Mouse (Mus musculus) limb, embryonic 13.5 days (tissue): ENCODE measurements around the gene Slc9a5. TPM values are rescaled to one million over a fixed set of nuclear protein-coding genes. Genes with fewer than 3 reads are reported as not detected.

Experiments
- ATAC-seq: fragments of 200-750 bp; cut with Nextera tagmentation; 2 replicates; pipeline ENCODE4 v1.8.0; 2017; ENCODE audit warnings: low read depth, moderate number of reproducible peaks, moderate TSS enrichment; ENCODE audit not compliant: low FRiP score
- H3K27ac ChIP-seq: fragments of 300-500 bp; sonication (generic); 2 replicates; pipeline ENCODE4 v1.5.1; 2015; ENCODE audit warnings: inconsistent platforms, mild to moderate bottlenecking, moderate library complexity
- H3K27me3 ChIP-seq: fragments of 300-500 bp; sonication (generic); 2 replicates; pipeline ENCODE4 v1.6.1; 2015; ENCODE audit warnings: mild to moderate bottlenecking, inconsistent platforms
- H3K36me3 ChIP-seq: fragments of 300-500 bp; sonication (generic); 2 replicates; pipeline ENCODE4 v1.6.1; 2015; ENCODE audit warnings: inconsistent platforms, mild to moderate bottlenecking, moderate library complexity
- H3K4me1 ChIP-seq: fragments of 300-500 bp; sonication (generic); 2 replicates; pipeline ENCODE4 v1.6.1; 2015; ENCODE audit warnings: inconsistent platforms
- H3K4me2 ChIP-seq: fragments of 300-500 bp; sonication (generic); replicated peaks from 2 replicates; pipeline ENCODE4 v1.6.1; 2015; ENCODE audit warnings: inconsistent platforms, mild to moderate bottlenecking, moderate library complexity
- H3K4me3 ChIP-seq: fragments of 300-500 bp; sonication (generic); 2 replicates; pipeline ENCODE4 v1.5.1; 2015; ENCODE audit warnings: moderate library complexity, mild to moderate bottlenecking, inconsistent platforms
- H3K9ac ChIP-seq: fragments of 300-500 bp; sonication (generic); 2 replicates; pipeline ENCODE4 v1.6.1; 2015; ENCODE audit warnings: mild to moderate bottlenecking, inconsistent platforms
- H3K9me3 ChIP-seq: fragments of 300-500 bp; sonication (generic); 2 replicates; pipeline ENCODE4 v1.6.1; 2016; ENCODE audit warnings: inconsistent platforms
- WGBS: fragments of 180-500 bp; shearing (Covaris S2); methylation state at CpG from one replicate; pipeline ENCODE4 v1.1.7; 2015; 5-methylcytosine and 5-hydroxymethylcytosine counted together
- polyA plus RNA-seq: library from polyadenylated mRNA; unstranded; fragments of >200 nt; fragmentation: Nextera tagmentation; extraction: Ambion mirVana; gene quantifications from 2 replicates; pipeline ENCODE4 v1.2.1, GENCODE M21; 2015

Slc9a5 gene
- polyA plus RNA-seq, 1 experiment from 2014 or later = 6.0 TPM

- peak overlapping the region; percentile 74 for H3K4me3 ChIP-seq
- peak overlapping the region; percentile 78 for H3K9ac ChIP-seq
- peaks cover 3% of the 10 kb centered on the region; the same call in 1 of the 2 replicates for H3K27me3 ChIP-seq
- peak; percentile 2; the same call in 1 of the 2 replicates for ATAC-seq
- peak overlapping the region; percentile 83 for H3K27ac ChIP-seq
- H3K4me1 ChIP-seq = peaks cover 43% of the 10 kb centered on the region
- H3K4me2 ChIP-seq = peak overlapping the region; percentile 96
- H3K9me3 ChIP-seq = no peaks in the 10 kb centered on the region
- WGBS = under 1% methylated on average over 34 of the region's 34 CpGs
- H3K36me3 ChIP-seq = no peaks in the 10 kb centered on the region
Measured at GRCm38 (mm10) chr8:105346611-105347427, 1.8 kb upstream of the Slc9a5 start.

DNA sequence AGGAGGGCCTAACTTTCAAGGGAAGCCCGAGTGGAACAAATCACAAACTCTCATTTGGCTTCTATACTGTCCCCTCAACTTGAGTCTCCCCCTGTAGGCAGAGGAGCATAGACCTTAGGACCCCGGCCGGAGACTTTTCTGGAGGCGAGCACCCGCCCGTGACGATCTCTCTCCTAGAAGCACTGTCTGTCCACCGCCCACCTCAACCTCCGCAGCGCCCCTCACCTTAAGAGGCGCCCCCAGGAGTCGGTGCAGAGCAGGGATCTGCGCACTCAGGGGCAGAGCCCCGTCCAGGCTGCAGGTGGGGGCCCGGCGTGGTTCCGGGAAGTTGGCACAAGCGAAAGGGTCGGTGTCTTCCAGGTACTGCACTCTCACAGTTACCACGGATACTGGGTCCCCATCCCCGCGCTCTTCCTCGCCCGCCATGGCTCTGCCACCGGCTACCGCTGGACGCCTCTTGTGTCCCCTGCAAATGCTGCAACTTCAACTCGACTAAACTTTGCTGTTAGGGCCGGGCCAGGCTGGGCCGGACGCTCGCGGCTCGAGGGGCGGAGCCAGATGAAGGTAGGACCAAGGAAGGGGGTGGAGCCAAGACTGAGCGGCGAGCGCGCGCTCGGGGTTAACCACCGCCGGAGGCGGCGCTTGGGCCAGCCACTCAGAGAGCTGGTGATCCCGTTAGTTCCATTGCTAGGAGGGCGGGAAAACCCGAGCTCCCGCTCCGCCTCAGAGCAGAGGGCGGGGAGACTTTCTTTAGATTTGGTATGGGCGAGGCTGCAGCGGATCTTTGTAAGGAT, 1.0 kb upstream of the Slc9a5 start, which contains the start of gene Fhod1:
TSS of gene Fhod1 (minus strand) at position 526 of the 794 bp plus-strand sequence.
- WGBS = under 1% methylated on average over 53 of the region's 53 CpGs
- Histone ChIP-seq H3K36me3 (no peaks in the 10 kb centered on the region), H3K4me1 (peaks cover 43% of the 10 kb centered on the region), H3K4me3 (peak within 1 kb of the TSS; percentile 74), H3K27ac (peak within 1 kb of the TSS; percentile 83), H3K9me3 (no peaks in the 10 kb centered on the region), H3K4me2 (peak within 1 kb of the TSS; percentile 96), H3K9ac (peak within 1 kb of the TSS; percentile 87), H3K27me3 (peaks cover 3% of the 10 kb centered on the region; the same call in 1 of the 2 replicates)
- peak; percentile 90 for ATAC-seq

DNA sequence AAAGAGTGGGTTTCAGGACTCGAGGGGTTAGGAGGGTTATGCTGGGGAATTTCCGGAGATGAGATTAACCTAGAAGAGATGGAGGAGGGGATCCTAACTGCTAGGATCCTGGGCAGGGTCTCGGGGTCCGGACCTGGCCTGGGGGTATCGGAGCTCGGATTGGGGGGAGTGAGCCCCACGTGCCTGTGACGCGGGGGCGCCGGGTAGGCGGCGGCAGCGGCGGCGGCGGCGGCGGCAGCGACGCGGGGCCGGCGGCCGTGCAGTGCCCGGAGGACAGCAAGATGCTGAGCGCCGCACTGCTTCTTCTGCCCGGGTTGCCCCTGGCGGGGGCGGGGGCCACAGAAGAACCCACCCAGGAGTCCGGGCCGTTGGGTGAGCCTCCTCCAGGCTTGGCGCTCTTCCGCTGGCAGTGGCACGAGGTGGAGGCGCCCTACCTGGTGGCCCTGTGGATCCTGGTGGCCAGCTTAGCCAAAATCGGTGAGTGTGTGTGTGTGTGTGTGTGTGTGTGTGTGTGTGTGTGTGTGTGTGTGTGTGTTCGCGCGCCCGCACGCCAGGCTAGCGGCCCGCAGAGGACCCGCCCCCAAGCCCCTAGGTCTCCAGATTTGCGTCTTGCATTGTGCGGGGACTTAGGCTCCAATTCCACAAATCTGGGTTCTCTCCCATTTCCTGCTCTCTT, 591 bp downstream of the Slc9a5 start:
- H3K4me2 ChIP-seq = peak overlapping the region; percentile 96
- no peaks in the 10 kb centered on the region for H3K36me3 ChIP-seq
- peak overlapping the region; percentile 87 for H3K9ac ChIP-seq
- peak overlapping the region; percentile 76 for H3K27ac ChIP-seq
- 1% methylated on average over 38 of the region's 48 CpGs for WGBS
- no peaks in the 10 kb centered on the region for H3K9me3 ChIP-seq
- peaks cover 3% of the 10 kb centered on the region; the same call in 1 of the 2 replicates for H3K27me3 ChIP-seq
- peak overlapping the region; percentile 74 for H3K4me3 ChIP-seq
- ATAC-seq = peak; percentile 6; the same call in 1 of the 2 replicates
- peaks cover 52% of the 10 kb centered on the region for H3K4me1 ChIP-seq

- no peaks in the 10 kb centered on the region for H3K9me3 ChIP-seq
- H3K36me3 ChIP-seq = peaks cover under 1% of the 10 kb centered on the region; the same call in 1 of the 2 replicates
- H3K4me3 ChIP-seq = peak overlapping the region; percentile 74
- H3K9ac ChIP-seq = peak overlapping the region; percentile 87; the same call in 1 of the 2 replicates
- peaks cover 53% of the 10 kb centered on the region for H3K4me1 ChIP-seq
- no peak overlapping the region for H3K27ac ChIP-seq
- 28% methylated on average over 7 of the region's 7 CpGs for WGBS
- peak overlapping the region; percentile 96 for H3K4me2 ChIP-seq
- H3K27me3 ChIP-seq = peaks cover 3% of the 10 kb centered on the region; the same call in 1 of the 2 replicates
- ATAC-seq = no peak
Measured at GRCm38 (mm10) chr8:105350186-105350585, 1.5 kb downstream of the Slc9a5 start.

DNA sequence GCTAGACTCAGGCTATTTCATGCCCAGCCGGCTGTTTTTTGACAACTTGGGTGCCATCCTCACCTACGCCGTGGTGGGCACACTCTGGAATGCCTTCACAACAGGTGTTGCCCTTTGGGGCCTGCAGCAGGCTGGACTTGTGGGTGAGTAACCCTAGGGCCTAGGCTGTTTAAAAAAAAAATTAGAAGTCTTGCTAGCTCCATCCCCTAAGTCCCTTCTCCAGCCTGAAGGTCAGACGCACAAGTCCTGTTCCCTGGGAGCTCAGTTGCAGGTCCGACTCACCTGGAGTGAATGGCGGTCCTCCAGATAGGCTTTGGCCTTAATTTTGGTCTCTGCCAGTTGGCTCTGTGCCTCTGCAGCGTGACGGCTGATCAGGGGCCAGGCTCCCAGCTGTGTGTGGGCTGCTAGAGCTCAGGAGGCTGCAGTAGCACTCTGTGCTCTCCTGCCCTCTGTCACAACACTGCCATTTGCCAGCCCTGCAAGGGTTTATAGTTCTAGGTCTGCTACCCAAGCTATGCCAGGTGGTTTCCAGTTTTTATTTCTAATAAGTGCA, 5.0 kb downstream of the Slc9a5 start:
- Histone ChIP-seq H3K4me3 (no peak overlapping the region), H3K9me3 (no peaks in the 10 kb centered on the region), H3K27ac (0 out of 2 replicates have a peak overlapping the region, but pooled peaks have one; percentile 15), H3K4me1 (peaks cover 39% of the 10 kb centered on the region), H3K4me2 (no peak overlapping the region), H3K36me3 (peaks cover 30% of the 10 kb centered on the region), H3K9ac (0 out of 2 replicates have a peak overlapping the region, but pooled peaks have one; percentile 2), H3K27me3 (peaks cover 3% of the 10 kb centered on the region; the same call in 1 of the 2 replicates)
- ATAC-seq = no peak
- 72% methylated on average over 8 of the region's 8 CpGs for WGBS

- Histone ChIP-seq H3K4me1 (peaks cover 46% of the 10 kb centered on the region), H3K27me3 (peaks cover 3% of the 10 kb centered on the region; the same call in 1 of the 2 replicates), H3K4me2 (no peak overlapping the region), H3K36me3 (peaks cover 37% of the 10 kb centered on the region), H3K9ac (no peak overlapping the region), H3K27ac (no peak overlapping the region), H3K9me3 (no peaks in the 10 kb centered on the region), H3K4me3 (no peak overlapping the region)
- WGBS = 66% methylated on average over 4 of the region's 4 CpGs
- no peak for ATAC-seq
Measured at GRCm38 (mm10) chr8:105354549-105354948, 5.9 kb downstream of the Slc9a5 start.

- Histone ChIP-seq H3K27ac (no peak overlapping the region), H3K9ac (no peak overlapping the region), H3K36me3 (peaks cover 37% of the 10 kb centered on the region), H3K4me2 (no peak overlapping the region), H3K27me3 (no peaks in the 10 kb centered on the region), H3K4me3 (no peak overlapping the region), H3K4me1 (peaks cover 37% of the 10 kb centered on the region), H3K9me3 (no peaks in the 10 kb centered on the region)
- WGBS = 59% methylated on average over 26 of the region's 26 CpGs
- ATAC-seq = no peak
Measured at GRCm38 (mm10) chr8:105355179-105356024, 6.8 kb downstream of the Slc9a5 start.

DNA sequence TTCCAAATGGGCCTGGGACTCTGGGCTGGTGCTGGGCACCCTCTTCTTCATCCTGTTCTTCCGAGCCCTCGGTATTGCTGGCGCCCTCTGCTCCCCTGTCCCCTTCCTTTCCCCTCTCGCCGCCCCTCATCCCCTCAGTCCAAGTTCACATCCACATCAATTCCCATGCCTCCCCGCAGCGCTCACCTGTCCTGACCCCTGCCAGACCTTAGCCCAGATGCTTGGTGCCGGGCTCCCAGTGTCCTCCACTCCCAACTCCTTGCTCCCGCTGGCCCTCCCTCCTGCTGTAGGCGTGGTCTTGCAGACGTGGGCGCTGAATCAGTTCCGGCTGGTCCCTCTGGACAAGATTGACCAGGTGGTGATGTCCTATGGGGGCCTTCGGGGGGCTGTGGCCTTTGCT, 8.0 kb downstream of the Slc9a5 start:
- ATAC-seq = no peak
- Histone ChIP-seq H3K27me3 (no peaks in the 10 kb centered on the region), H3K4me3 (no peak overlapping the region), H3K4me1 (peaks cover 31% of the 10 kb centered on the region), H3K27ac (no peak overlapping the region), H3K9me3 (no peaks in the 10 kb centered on the region), H3K4me2 (no peak overlapping the region), H3K9ac (no peak overlapping the region), H3K36me3 (peaks cover 37% of the 10 kb centered on the region)
- WGBS = 88% methylated on average over 14 of the region's 14 CpGs

DNA sequence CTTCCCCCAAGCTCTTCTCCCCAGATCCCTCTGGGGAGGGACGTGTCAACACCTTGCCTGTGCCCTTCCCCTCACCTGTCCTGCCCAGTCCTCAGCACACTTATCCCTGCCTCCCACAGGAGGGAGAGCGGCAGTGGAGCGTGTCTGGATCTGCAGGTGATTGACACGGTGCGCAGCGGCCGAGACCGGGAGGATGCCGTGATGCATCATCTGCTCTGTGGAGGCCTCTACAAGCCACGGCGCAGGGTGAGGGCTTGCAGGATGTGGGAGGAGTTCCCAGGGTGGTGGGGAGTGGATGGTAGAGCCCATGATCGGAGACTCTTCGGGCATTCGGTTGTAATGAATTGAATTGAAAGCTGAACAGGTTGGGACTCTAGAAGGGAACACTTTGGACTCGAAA, 10.6 kb downstream of the Slc9a5 start:
- 81% methylated on average over 15 of the region's 15 CpGs for WGBS

DNA sequence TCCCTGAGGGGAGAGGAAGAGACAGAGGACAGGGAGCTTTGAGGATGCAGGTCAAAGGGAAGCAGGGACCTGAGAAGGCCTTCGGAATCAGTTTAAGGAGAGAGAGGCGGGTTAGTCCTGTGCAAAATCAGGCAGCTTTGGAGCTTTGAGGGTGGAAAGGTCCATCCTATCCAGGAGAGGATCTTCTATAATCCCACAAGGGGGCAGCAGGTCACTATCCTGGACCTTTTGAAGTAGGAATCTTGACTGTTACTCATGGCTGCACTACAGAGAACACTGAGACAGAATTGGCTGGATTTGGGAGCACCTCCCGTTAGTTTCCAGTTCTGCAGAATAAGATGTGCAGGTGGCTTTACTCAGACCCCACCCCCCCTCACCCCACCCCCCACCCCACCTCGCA, 11.0 kb downstream of the Slc9a5 start:
- WGBS = 49% methylated on average over 4 of the region's 4 CpGs
- no peak overlapping the region for H3K4me2 ChIP-seq
- H3K4me1 ChIP-seq = peaks cover 22% of the 10 kb centered on the region
- H3K27me3 ChIP-seq = no peaks in the 10 kb centered on the region
- H3K9me3 ChIP-seq = no peaks in the 10 kb centered on the region
- peaks cover 52% of the 10 kb centered on the region for H3K36me3 ChIP-seq
- no peak overlapping the region for H3K4me3 ChIP-seq
- H3K27ac ChIP-seq = no peak overlapping the region
- no peak for ATAC-seq
- H3K9ac ChIP-seq = no peak overlapping the region

More for the DNA sequence above, 10.6 kb downstream of the Slc9a5 start:
- no peak overlapping the region for H3K9ac ChIP-seq
- no peak overlapping the region for H3K4me2 ChIP-seq
- ATAC-seq = no peak
- peaks cover 25% of the 10 kb centered on the region for H3K4me1 ChIP-seq
- H3K4me3 ChIP-seq = no peak overlapping the region
- H3K36me3 ChIP-seq = peaks cover 48% of the 10 kb centered on the region
- H3K9me3 ChIP-seq = no peaks in the 10 kb centered on the region
- H3K27ac ChIP-seq = no peak overlapping the region
- H3K27me3 ChIP-seq = no peaks in the 10 kb centered on the region
